Mouse (Mus musculus) G1E (cell line): ENCODE results near the gene Sulf2. TPM values are rescaled to one million over a fixed set of nuclear protein-coding genes. Genes with fewer than 3 reads are reported as not detected.

Source experiments
- ATAC-seq: 2 replicates; pipeline ENCODE4 v1.8.0; 2016; ENCODE audit warnings: mild to moderate bottlenecking; ENCODE audit not compliant: insufficient number of reproducible peaks, poor library complexity, low FRiP score, severe bottlenecking; ENCODE audit errors: extremely low read depth
- DNase-seq: peaks from one replicate; pipeline ENCODE4 v3.0.0; 2012; ENCODE audit warnings: low spot score
- H3K27me3 ChIP-seq: 2 replicates; pipeline ENCODE4 v1.6.1; 2012; ENCODE audit warnings: mild to moderate bottlenecking, low read length, inconsistent platforms; ENCODE audit not compliant: insufficient read depth
- H3K36me3 ChIP-seq: replicated peaks from 2 replicates; pipeline ENCODE3; 2012; ENCODE audit warnings: mild to moderate bottlenecking, inconsistent platforms
- H3K4me1 ChIP-seq: 2 replicates; pipeline ENCODE4 v1.6.1; 2012; ENCODE audit warnings: low read depth, low read length, inconsistent platforms, mixed read lengths; ENCODE audit not compliant: insufficient read depth
- H3K4me3 ChIP-seq: 2 replicates; pipeline ENCODE4 v1.5.1; 2012; ENCODE audit warnings: low read depth, mild to moderate bottlenecking, inconsistent platforms, low read length, moderate library complexity, mixed read lengths
- H3K9me3 ChIP-seq: replicated peaks from 2 replicates; pipeline ENCODE4 v1.6.1; 2012; ENCODE audit warnings: inconsistent platforms
- CTCF ChIP-seq: IDR thresholded peaks from 2 replicates; pipeline ENCODE4 v1.5.1; 2012; ENCODE audit warnings: low read depth, low read length, inconsistent platforms, mixed read lengths
- GATA1 ChIP-seq: IDR thresholded peaks from 2 replicates; pipeline ENCODE4 v1.6.1; 2012; ENCODE audit warnings: borderline replicate concordance, low read length, inconsistent platforms, mixed read lengths
- GATA2 ChIP-seq: IDR thresholded peaks from 2 replicates; pipeline ENCODE4 v1.6.1; 2012; ENCODE audit warnings: low read depth, low read length, inconsistent platforms, borderline replicate concordance
- POLR2AphosphoS5 ChIP-seq: IDR thresholded peaks from 2 replicates; pipeline ENCODE4 v1.6.1; 2012; ENCODE audit warnings: low read depth, low read length, inconsistent platforms; ENCODE audit not compliant: insufficient replicate concordance
- TAL1 ChIP-seq: conservative IDR thresholded peaks from 2 replicates; pipeline ENCODE4 v1.6.1; 2012; ENCODE audit warnings: low read depth, low read length, inconsistent platforms, mixed read lengths
- polyA plus RNA-seq: library from polyadenylated mRNA; stranded (reverse); fragments of >175 nt; gene quantifications from 2 replicates; pipeline ENCODE4 v1.2.3, GENCODE M21; 2012
- total RNA-seq, 2 experiments: library from RNA; stranded (forward) in 1 of 2; stranded (reverse) in 1 of 2; fragments of 200-1000 nt in 1 of 2; fragments of >200 nt in 1 of 2; fragmentation: Nextera tagmentation in 1 of 2; gene quantifications; 2 replicates each; pipeline ENCODE4 v1.2.3; 2014 to 2017

Sulf2 gene
- total and polyA plus RNA-seq, 3 experiments: 0.16 TPM; not detected in 2

GRCm38 (mm10) chr2:166138308-166138707, 17.2 kb downstream of the Sulf2 start:
- ATAC-seq (no peak), DNase-seq (no peak)
- TF ChIP-seq TAL1 (no peak), GATA1 (no peak), CTCF (no peak), GATA2 (no peak)
- Histone ChIP-seq H3K27me3 (no peaks in the 10 kb centered on the region), H3K9me3 (peaks cover 89% of the 10 kb centered on the region), H3K36me3 (no peaks in the 10 kb centered on the region), H3K4me3 (no peak overlapping the region), H3K4me1 (no peaks in the 10 kb centered on the region)

- Histone ChIP-seq H3K4me1 (no peaks in the 10 kb centered on the region), H3K27me3 (no peaks in the 10 kb centered on the region), H3K9me3 (peaks cover 90% of the 10 kb centered on the region), H3K36me3 (no peaks in the 10 kb centered on the region), H3K4me3 (no peak overlapping the region)
- TF ChIP-seq GATA2 (no peak), CTCF (no peak), TAL1 (no peak), GATA1 (no peak), POLR2AphosphoS5 (no peak)
- ATAC-seq (no peak), DNase-seq (no peak)
Observed at GRCm38 (mm10) chr2:166137467-166137866, 18.0 kb downstream of the Sulf2 start.

GRCm38 (mm10) chr2:166135711-166136485, 19.6 kb downstream of the Sulf2 start:
- ATAC-seq (no peak), DNase-seq (no peak)
- Histone ChIP-seq H3K9me3 (peaks cover 91% of the 10 kb centered on the region), H3K36me3 (no peaks in the 10 kb centered on the region), H3K4me1 (no peaks in the 10 kb centered on the region), H3K4me3 (no peak overlapping the region), H3K27me3 (no peaks in the 10 kb centered on the region)
- TF ChIP-seq CTCF (no peak), TAL1 (no peak), GATA2 (no peak), GATA1 (no peak), POLR2AphosphoS5 (no peak)

GRCm38 (mm10) chr2:166128756-166129155, 26.7 kb downstream of the Sulf2 start:
- DNase-seq (no peak), ATAC-seq (no peak)
- Histone ChIP-seq H3K36me3 (no peaks in the 10 kb centered on the region), H3K27me3 (no peaks in the 10 kb centered on the region), H3K4me3 (no peak overlapping the region), H3K4me1 (no peaks in the 10 kb centered on the region), H3K9me3 (peaks cover 85% of the 10 kb centered on the region)
- TF ChIP-seq GATA2: no peak
- no peak for TF ChIP-seq CTCF
- TF ChIP-seq POLR2AphosphoS5: no peak
- TF ChIP-seq TAL1: no peak
- no peak for TF ChIP-seq GATA1

GRCm38 (mm10) chr2:166128032-166128431, 27.4 kb downstream of the Sulf2 start:
- Histone ChIP-seq H3K4me1 (no peaks in the 10 kb centered on the region), H3K36me3 (no peaks in the 10 kb centered on the region), H3K27me3 (no peaks in the 10 kb centered on the region), H3K4me3 (no peak overlapping the region), H3K9me3 (peaks cover 85% of the 10 kb centered on the region)
- no peak for ATAC-seq
- TF ChIP-seq GATA2 (no peak), TAL1 (no peak), GATA1 (no peak), POLR2AphosphoS5 (no peak), CTCF (no peak)
- DNase-seq: no peak

GRCm38 (mm10) chr2:166126343-166126742, 29.1 kb downstream of the Sulf2 start:
- H3K36me3 ChIP-seq: no peaks in the 10 kb centered on the region
- ATAC-seq: no peak
- H3K4me1 ChIP-seq: no peaks in the 10 kb centered on the region
- TF ChIP-seq TAL1 (no peak), GATA2 (no peak), GATA1 (no peak), POLR2AphosphoS5 (no peak), CTCF (no peak)
- no peak for DNase-seq
- H3K27me3 ChIP-seq: no peaks in the 10 kb centered on the region
- no peak overlapping the region for H3K4me3 ChIP-seq
- H3K9me3 ChIP-seq: peaks cover 84% of the 10 kb centered on the region
